Mouse (Mus musculus) stomach, postnatal 0 days (tissue): ENCODE measurements at regions not wholly inside any gene's neighbourhood (a gene's known extent, or its start where the extent isn't known, plus 50 kb on each side); places are given as distances from the start of the nearest gene placed in this dataset.
"Not testable (repeated sequence)": the region's sequence is repeated elsewhere in the genome, so short reads cannot be mapped to it uniquely, and the experiment has no call there.

Experiments
- ATAC-seq: fragments of 200-750 bp; cut with Nextera tagmentation; 2 replicates; pipeline ENCODE4 v1.8.0; 2017; ENCODE audit not compliant: low FRiP score, low TSS enrichment
- DNase-seq: peaks from one replicate; pipeline ENCODE4 v3.0.0-alpha.2; 2016; ENCODE audit warnings: low spot score
- H3K27ac ChIP-seq: fragments of 300-500 bp; sonication (generic); replicated peaks from 2 replicates; pipeline ENCODE4 v1.5.1; 2014; ENCODE audit warnings: mild to moderate bottlenecking, control low read depth
- H3K27me3 ChIP-seq: fragments of 300-500 bp; sonication (generic); 2 replicates; pipeline ENCODE4 v1.6.1; 2014; ENCODE audit warnings: low read length; ENCODE audit not compliant: control insufficient read depth, insufficient read depth
- H3K36me3 ChIP-seq: fragments of 300-500 bp; sonication (generic); 2 replicates; pipeline ENCODE4 v1.6.1; 2014; ENCODE audit warnings: low read length, mixed read lengths; ENCODE audit not compliant: control insufficient read depth, insufficient read depth
- H3K4me1 ChIP-seq: fragments of 300-500 bp; sonication (generic); replicated peaks from 2 replicates; pipeline ENCODE4 v1.6.1; 2014; ENCODE audit warnings: antibody characterized with exemption; ENCODE audit not compliant: control insufficient read depth, insufficient read depth
- H3K4me2 ChIP-seq: fragments of 300-500 bp; sonication (generic); replicated peaks from 2 replicates; pipeline ENCODE4 v1.6.1; 2014; ENCODE audit warnings: low read depth, mild to moderate bottlenecking, control low read depth, moderate library complexity
- H3K4me3 ChIP-seq: fragments of 300-500 bp; sonication (generic); 2 replicates; pipeline ENCODE4 v1.5.1; 2014; ENCODE audit warnings: low read depth, low read length, control low read depth
- H3K9ac ChIP-seq: fragments of 300-500 bp; sonication (generic); 2 replicates; pipeline ENCODE4 v1.6.1; 2014; ENCODE audit warnings: mild to moderate bottlenecking, low read length, control low read depth, mixed read lengths
- H3K9me3 ChIP-seq: fragments of 300-500 bp; sonication (generic); 2 replicates; pipeline ENCODE4 v1.6.1; 2016; ENCODE audit warnings: low read length; ENCODE audit not compliant: control insufficient read depth
- CTCF ChIP-seq: IDR thresholded peaks from 2 replicates; pipeline ENCODE4 v1.5.1; 2016; ENCODE audit warnings: antibody characterized with exemption, low read depth, mild to moderate bottlenecking, moderate library complexity
- EP300 ChIP-seq: optimal IDR thresholded peaks from 2 replicates; pipeline ENCODE3; 2016; ENCODE audit warnings: antibody characterized with exemption
- WGBS: fragments of 180-500 bp; shearing (Covaris S2); extraction: QIAGEN DNeasy Blood & Tissue Kit; methylation state at CpG from one replicate; pipeline ENCODE4 v1.1.7; 2014; 5-methylcytosine and 5-hydroxymethylcytosine counted together

- DNase-seq (no peak), ATAC-seq (no peak)
- Histone ChIP-seq H3K4me2 (no peak overlapping the region), H3K27ac (no peak overlapping the region), H3K27me3 (no peaks in the 10 kb centered on the region), H3K9me3 (no peaks in the 10 kb centered on the region), H3K36me3 (no peaks in the 10 kb centered on the region), H3K9ac (no peak overlapping the region), H3K4me3 (no peak overlapping the region), H3K4me1 (no peaks in the 10 kb centered on the region)
- no peak for TF ChIP-seq EP300
- no peak for TF ChIP-seq CTCF
- WGBS, result 91% methylated on average over 9 of the region's 9 CpGs
These were observed 224.0 kb downstream of the Dact1 start for GRCm38 (mm10) chr12:71533701-71534100.

- no peak overlapping the region for H3K27ac ChIP-seq
- H3K9me3 ChIP-seq, result no peaks in the 10 kb centered on the region
- no peak for ATAC-seq
- no peak for TF ChIP-seq EP300
- no peak for TF ChIP-seq CTCF
- 74% methylated on average over 4 of the region's 4 CpGs for WGBS
- no peak overlapping the region for H3K4me3 ChIP-seq
- no peak overlapping the region for H3K4me2 ChIP-seq
- no peaks in the 10 kb centered on the region for H3K36me3 ChIP-seq
- no peaks in the 10 kb centered on the region for H3K4me1 ChIP-seq
- no peak for DNase-seq
- H3K9ac ChIP-seq, result no peak overlapping the region
- H3K27me3 ChIP-seq, result no peaks in the 10 kb centered on the region
These were observed 224.5 kb downstream of the Dact1 start for GRCm38 (mm10) chr12:71534199-71534598.

DNA sequence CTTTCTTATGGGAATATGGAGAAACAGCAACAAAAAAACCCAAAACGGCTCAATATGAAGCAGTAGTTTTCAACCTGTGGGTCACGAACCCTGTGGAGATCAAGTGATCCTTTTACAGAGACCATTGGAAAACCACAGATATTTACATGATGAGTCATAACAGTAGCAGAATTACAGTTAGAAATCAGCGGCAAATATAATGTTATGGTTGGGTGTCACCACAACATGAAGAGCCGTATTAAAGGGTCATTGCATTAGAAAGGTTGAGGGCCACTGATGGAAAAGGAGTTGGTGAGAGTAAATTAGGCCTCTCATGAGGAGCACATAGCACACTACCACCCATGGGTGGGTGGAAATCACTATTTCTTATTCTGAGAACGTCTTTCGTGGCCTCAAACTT lies 225.6 kb downstream of the Dact1 start:
- H3K4me2 ChIP-seq, result no peak overlapping the region
- no peak overlapping the region for H3K9ac ChIP-seq
- DNase-seq (no peak), ATAC-seq (no peak)
- WGBS, result 92% methylated on average over 6 of the region's 6 CpGs
- no peaks in the 10 kb centered on the region for H3K27me3 ChIP-seq
- no peaks in the 10 kb centered on the region for H3K36me3 ChIP-seq
- no peak overlapping the region for H3K4me3 ChIP-seq
- H3K27ac ChIP-seq, result no peak overlapping the region
- H3K9me3 ChIP-seq, result no peaks in the 10 kb centered on the region
- H3K4me1 ChIP-seq, result no peaks in the 10 kb centered on the region
- TF ChIP-seq CTCF (no peak), EP300 (no peak)

DNA sequence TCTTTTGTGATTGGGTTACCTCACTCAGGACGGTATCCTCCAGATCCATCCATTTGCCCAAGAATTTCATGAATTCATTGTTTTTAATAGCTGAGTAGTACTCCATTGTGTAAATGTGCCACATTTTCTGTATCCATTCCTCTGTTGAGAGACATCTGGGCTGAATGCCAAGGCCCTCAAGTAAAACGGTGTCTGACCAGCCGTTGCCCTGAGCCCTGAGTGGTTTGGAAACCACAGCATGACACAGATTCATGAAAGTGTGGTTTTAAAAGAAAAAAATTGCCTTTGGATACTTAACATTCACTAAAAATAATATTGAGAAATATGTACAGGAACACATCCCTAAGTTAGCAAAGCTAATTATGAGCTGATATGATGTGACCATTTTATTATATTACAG lies 226.1 kb downstream of the Dact1 start:
- ATAC-seq, H3K9me3 ChIP-seq, H3K4me2 ChIP-seq, H3K9ac ChIP-seq, H3K27ac ChIP-seq, H3K4me3 ChIP-seq, H3K36me3 ChIP-seq, H3K27me3 ChIP-seq, DNase-seq, H3K4me1 ChIP-seq: not testable (repeated sequence)
- 55% methylated on average over 3 of the region's 3 CpGs for WGBS

- Histone ChIP-seq H3K4me1 (no peaks in the 10 kb centered on the region; the same call in 1 of the 2 replicates), H3K27ac (no peak overlapping the region), H3K27me3 (no peaks in the 10 kb centered on the region), H3K9me3 (no peaks in the 10 kb centered on the region), H3K36me3 (no peaks in the 10 kb centered on the region), H3K4me3 (no peak overlapping the region), H3K9ac (no peak overlapping the region), H3K4me2 (no peak overlapping the region)
- 63% methylated on average over 7 of the region's 7 CpGs for WGBS
- DNase-seq (no peak), ATAC-seq (0 out of 2 replicates have a peak, but pooled peaks have one; percentile 47)
- TF ChIP-seq CTCF (no peak), EP300 (no peak)
These were observed 229.0 kb downstream of the Dact1 start for GRCm38 (mm10) chr12:71538691-71539090.

DNA sequence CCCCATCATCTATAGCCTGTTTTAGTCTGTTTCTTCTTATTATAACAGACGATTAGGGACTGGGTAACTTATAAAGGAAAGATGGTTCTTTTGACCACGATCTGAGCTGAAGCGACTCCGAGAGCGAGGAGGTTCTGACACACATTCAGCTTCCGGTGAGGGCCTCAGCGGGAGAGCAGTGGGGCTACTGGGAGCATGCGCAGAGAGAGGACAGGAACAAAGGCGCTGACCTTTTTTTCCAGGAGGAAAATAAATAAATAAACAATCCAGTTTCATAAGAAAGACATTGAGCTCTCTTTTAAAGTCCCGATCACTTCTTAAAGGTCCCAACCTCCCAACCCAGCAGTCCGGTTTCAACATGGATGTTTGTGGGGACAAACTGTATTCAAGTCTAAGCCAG lies 230.6 kb downstream of the Dact1 start:
- Histone ChIP-seq H3K27ac (no peak overlapping the region), H3K4me3 (no peak overlapping the region), H3K9ac (no peak overlapping the region), H3K27me3 (no peaks in the 10 kb centered on the region), H3K4me1 (no peaks in the 10 kb centered on the region; the same call in 1 of the 2 replicates), H3K4me2 (no peak overlapping the region), H3K9me3 (no peaks in the 10 kb centered on the region), H3K36me3 (no peaks in the 10 kb centered on the region)
- ATAC-seq, result no peak
- 92% methylated on average over 11 of the region's 11 CpGs for WGBS
- DNase-seq, result no peak
- TF ChIP-seq CTCF, result no peak
- no peak for TF ChIP-seq EP300
